Mouse (Mus musculus) thymus, adult 2 months (tissue): ENCODE data around the gene Myom1. TPM values are rescaled to one million over a fixed set of nuclear protein-coding genes. Genes with fewer than 3 reads are reported as not detected.

ENCODE experiments used
- DNase-seq: peaks from one replicate; pipeline ENCODE4 v3.0.0; 2021
- H3K27ac ChIP-seq: fragments of 200-500 bp; 2 replicates; pipeline ENCODE4 v1.5.1; 2012; ENCODE audit warnings: low read length, control low read depth; ENCODE audit not compliant: control insufficient read depth, insufficient read depth
- H3K27me3 ChIP-seq: fragments of 200-500 bp; 2 replicates; pipeline ENCODE4 v1.6.1; 2012; ENCODE audit warnings: mild to moderate bottlenecking, low read length, moderate library complexity, mixed read lengths; ENCODE audit not compliant: control insufficient read depth, insufficient read depth
- H3K36me3 ChIP-seq: fragments of 200-500 bp; 2 replicates; pipeline ENCODE4 v1.6.1; 2012; ENCODE audit warnings: mild to moderate bottlenecking, low read length, moderate library complexity; ENCODE audit not compliant: control insufficient read depth, insufficient read depth
- H3K4me1 ChIP-seq: fragments of 200-500 bp; replicated peaks from 2 replicates; pipeline ENCODE4 v1.6.1; 2012; ENCODE audit warnings: low read length; ENCODE audit not compliant: control insufficient read depth, insufficient read depth
- H3K4me3 ChIP-seq: fragments of 200-500 bp; 2 replicates; pipeline ENCODE4 v1.5.1; 2012; ENCODE audit warnings: mild to moderate bottlenecking, low read length, control low read depth, moderate library complexity; ENCODE audit not compliant: control insufficient read depth, insufficient read depth
- CTCF ChIP-seq: fragments of 200-500 bp; IDR thresholded peaks from 2 replicates; pipeline ENCODE4 v1.5.1; 2012; ENCODE audit warnings: mild to moderate bottlenecking, control low read depth, low read length, moderate library complexity, borderline replicate concordance; ENCODE audit not compliant: control insufficient read depth, poor library complexity, insufficient read depth; ENCODE audit errors: extremely low read depth
- POLR2A ChIP-seq: fragments of 200-500 bp; IDR thresholded peaks from 2 replicates; pipeline ENCODE4 v1.6.1; 2012; ENCODE audit warnings: mild to moderate bottlenecking, low read length, control low read depth, moderate library complexity; ENCODE audit not compliant: control insufficient read depth, poor library complexity, insufficient read depth; ENCODE audit errors: extremely low read depth
- WGBS: fragments of 180-500 bp; shearing (Covaris S2); methylation state at CpG from one replicate; pipeline ENCODE4 v1.1.7; 2018; 5-methylcytosine and 5-hydroxymethylcytosine counted together
- polyA plus RNA-seq: library from polyadenylated mRNA; depleted of rRNA; stranded (reverse); fragments of >200 nt; gene quantifications from 2 replicates; pipeline ENCODE4 v1.2.3, GENCODE M21; 2012

Gene Myom1
- polyA plus RNA-seq, 1 experiment: 6.8 TPM

- TF ChIP-seq CTCF: no peak
- no peaks in the 10 kb centered on the region for H3K27me3 ChIP-seq
- no peak overlapping the region for H3K27ac ChIP-seq
- 50% methylated on average over 17 of the region's 17 CpGs for WGBS
- DNase-seq: no peak
- H3K4me3 ChIP-seq: no peak overlapping the region
- no peaks in the 10 kb centered on the region; the same call in 1 of the 2 replicates for H3K4me1 ChIP-seq
- no peaks in the 10 kb centered on the region for H3K36me3 ChIP-seq
Measured at GRCm38 (mm10) chr17:71102571-71103551, 100.4 kb downstream of the Myom1 start.

GRCm38 (mm10) chr17:71105297-71105696 lies 102.9 kb downstream of the Myom1 start:
- H3K27me3 ChIP-seq: no peaks in the 10 kb centered on the region
- TF ChIP-seq POLR2A: no peak
- no peak for TF ChIP-seq CTCF
- no peaks in the 10 kb centered on the region for H3K36me3 ChIP-seq
- no peak overlapping the region for H3K4me3 ChIP-seq
- DNase-seq: no peak
- no peaks in the 10 kb centered on the region for H3K4me1 ChIP-seq
- WGBS: 97% methylated on average over 7 of the region's 7 CpGs
- H3K27ac ChIP-seq: no peak overlapping the region

GRCm38 (mm10) chr17:71106250-71106649 lies 103.8 kb downstream of the Myom1 start:
- no peaks in the 10 kb centered on the region for H3K4me1 ChIP-seq
- TF ChIP-seq POLR2A (no peak), CTCF (no peak)
- no peak overlapping the region for H3K27ac ChIP-seq
- DNase-seq: no peak
- WGBS: 97% methylated on average over 8 of the region's 8 CpGs
- H3K27me3 ChIP-seq: no peaks in the 10 kb centered on the region
- H3K4me3 ChIP-seq: no peak overlapping the region
- no peaks in the 10 kb centered on the region for H3K36me3 ChIP-seq

DNA sequence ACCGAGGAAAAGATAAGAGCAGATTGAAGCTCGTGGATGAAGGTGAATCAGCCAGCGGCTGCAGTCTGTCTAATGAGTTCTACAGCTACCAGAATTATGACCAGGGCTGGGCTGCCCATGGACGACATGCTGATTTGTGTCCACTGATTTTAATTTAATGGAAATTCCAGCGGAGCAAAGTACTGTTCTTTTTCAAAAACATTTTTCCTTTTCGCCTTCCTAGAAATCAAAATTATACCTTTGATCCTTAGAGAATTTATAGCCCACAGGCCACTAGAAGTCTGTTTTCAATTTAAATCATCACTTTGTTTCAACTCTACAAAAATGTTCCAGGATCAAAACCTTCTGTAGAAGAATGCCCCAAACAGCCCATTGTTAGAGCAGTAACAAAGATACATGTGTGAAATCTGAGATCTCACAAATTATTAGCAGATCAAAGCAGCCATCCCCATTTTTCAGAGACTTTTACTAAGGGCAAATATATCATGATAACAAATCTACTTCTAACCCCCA lies 108.4 kb downstream of the Myom1 start:
- Histone ChIP-seq H3K4me1 (no peaks in the 10 kb centered on the region), H3K27ac (no peak overlapping the region), H3K4me3 (no peak overlapping the region), H3K36me3 (no peaks in the 10 kb centered on the region), H3K27me3 (no peaks in the 10 kb centered on the region)
- 95% methylated on average over 6 of the region's 6 CpGs for WGBS
- no peak for DNase-seq
- TF ChIP-seq CTCF (no peak), POLR2A (no peak)

DNA sequence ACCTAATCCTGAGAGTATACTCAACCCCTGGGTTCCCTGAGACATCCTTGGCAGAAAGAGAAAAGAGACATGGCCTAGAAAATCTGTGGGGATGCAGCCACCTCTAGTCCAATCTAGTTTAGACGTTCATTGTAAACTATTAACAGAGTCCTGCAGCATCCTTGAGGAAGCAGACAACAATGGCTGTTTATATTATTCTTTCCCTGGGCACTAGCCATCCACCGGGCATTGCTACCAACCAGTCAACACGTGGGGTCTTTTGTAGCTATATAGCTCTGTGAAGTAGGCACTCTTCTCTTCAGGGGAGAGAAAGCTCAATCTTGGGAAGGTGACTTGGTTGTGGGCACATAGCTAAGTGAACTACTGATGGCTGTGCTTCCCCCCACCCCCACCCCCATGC lies 110.3 kb downstream of the Myom1 start:
- TF ChIP-seq POLR2A: no peak
- no peak for TF ChIP-seq CTCF
- Histone ChIP-seq H3K27me3 (no peaks in the 10 kb centered on the region), H3K27ac (no peak overlapping the region), H3K4me1 (peaks cover 4% of the 10 kb centered on the region), H3K36me3 (no peaks in the 10 kb centered on the region), H3K4me3 (no peak overlapping the region)
- WGBS: 97% methylated on average over 3 of the region's 3 CpGs
- no peak for DNase-seq

- no peaks in the 10 kb centered on the region for H3K36me3 ChIP-seq
- TF ChIP-seq POLR2A (no peak), CTCF (no peak)
- H3K4me1 ChIP-seq: peaks cover 16% of the 10 kb centered on the region
- 94% methylated on average over 4 of the region's 4 CpGs for WGBS
- H3K4me3 ChIP-seq: no peak overlapping the region
- DNase-seq: no peak
- no peak overlapping the region for H3K27ac ChIP-seq
- H3K27me3 ChIP-seq: no peaks in the 10 kb centered on the region
Measured at GRCm38 (mm10) chr17:71114282-71114681, 111.8 kb downstream of the Myom1 start.

- H3K27ac ChIP-seq: no peak overlapping the region
Measured at GRCm38 (mm10) chr17:71117956-71118355, 115.5 kb downstream of the Myom1 start.

More at GRCm38 (mm10) chr17:71117956-71118355, 115.5 kb downstream of the Myom1 start:
- Histone ChIP-seq H3K36me3 (no peaks in the 10 kb centered on the region), H3K27me3 (no peaks in the 10 kb centered on the region), H3K4me3 (no peak overlapping the region), H3K4me1 (peaks cover 17% of the 10 kb centered on the region)
- TF ChIP-seq CTCF: no peak
- no peak for TF ChIP-seq POLR2A
- 12% methylated on average over 4 of the region's 4 CpGs for WGBS
- DNase-seq: no peak
